Mouse (Mus musculus): Measurements from ENCODE around the gene Dtd1.
A peak's percentile ranks its signal among the peaks of the same experiment; 100 is the strongest.
"Not testable (repeated sequence)": the region's sequence is repeated elsewhere in the genome, so short reads cannot be mapped to it uniquely, and the experiment has no call there.

Dtd1 gene

GRCm38 (mm10) chr2:144599831-144600687 is at the start of gene Dtd1:
Dtd1 (plus strand) TSS chr2:144599897.
- peak; percentile 96 for ATAC-seq (ENCODE audit: insufficient number of reproducible peaks, low FRiP score, low TSS enrichment)

GRCm38 (mm10) chr2:144550529-144550928 is 49.2 kb upstream of the Dtd1 start, which contains the start of gene Rbbp9:
Rbbp9 (minus strand) TSS chr2:144550869.
- ATAC-seq (ENCODE audit: insufficient number of reproducible peaks, low FRiP score, low TSS enrichment), result peak; percentile 93

- ATAC-seq (ENCODE audit: insufficient number of reproducible peaks, low FRiP score, low TSS enrichment), result no peak
Observed at GRCm38 (mm10) chr2:144553905-144554304, 45.8 kb upstream of the Dtd1 start.

- no peak for ATAC-seq (ENCODE audit: insufficient number of reproducible peaks, low FRiP score, low TSS enrichment)
Observed at GRCm38 (mm10) chr2:144555286-144555819, 44.3 kb upstream of the Dtd1 start.

GRCm38 (mm10) chr2:144555820-144556552 is 43.7 kb upstream of the Dtd1 start, which contains the start of gene Sec23b:
Sec23b (plus strand) TSS chr2:144556229.
- ATAC-seq (ENCODE audit: insufficient number of reproducible peaks, low FRiP score, low TSS enrichment), result peak; percentile 99

GRCm38 (mm10) chr2:144588723-144589122 is 11.0 kb upstream of the Dtd1 start:
- no peak for ATAC-seq (ENCODE audit: insufficient number of reproducible peaks, low FRiP score, low TSS enrichment)

- not testable (repeated sequence) for ATAC-seq (ENCODE audit: insufficient number of reproducible peaks, low FRiP score, low TSS enrichment)
Observed at GRCm38 (mm10) chr2:144593036-144593435, 6.7 kb upstream of the Dtd1 start.

- peak; percentile 98 for ATAC-seq (ENCODE audit: insufficient number of reproducible peaks, low FRiP score, low TSS enrichment)
Observed at GRCm38 (mm10) chr2:144593951-144594651, 5.6 kb upstream of the Dtd1 start, which contains the start of gene Smim26. Smim26 (plus strand) TSS chr2:144594054.

- ATAC-seq (ENCODE audit: insufficient number of reproducible peaks, low FRiP score, low TSS enrichment), result no peak
Observed at GRCm38 (mm10) chr2:144598006-144598405, 1.7 kb upstream of the Dtd1 start.

GRCm38 (mm10) chr2:144601576-144601975 is 1.9 kb downstream of the Dtd1 start:
- no peak for ATAC-seq (ENCODE audit: insufficient number of reproducible peaks, low FRiP score, low TSS enrichment)

- no peak for ATAC-seq (ENCODE audit: insufficient number of reproducible peaks, low FRiP score, low TSS enrichment)
Observed at GRCm38 (mm10) chr2:144613956-144614355, 14.3 kb downstream of the Dtd1 start.

GRCm38 (mm10) chr2:144617074-144617874 is 17.6 kb downstream of the Dtd1 start:
- no peak for ATAC-seq (ENCODE audit: insufficient number of reproducible peaks, low FRiP score, low TSS enrichment)

GRCm38 (mm10) chr2:144621491-144621890 is 21.8 kb downstream of the Dtd1 start:
- ATAC-seq (ENCODE audit: insufficient number of reproducible peaks, low FRiP score, low TSS enrichment), result peak; percentile 52

- ATAC-seq (ENCODE audit: insufficient number of reproducible peaks, low FRiP score, low TSS enrichment), result no peak
Observed at GRCm38 (mm10) chr2:144633551-144633950, 33.9 kb downstream of the Dtd1 start.

GRCm38 (mm10) chr2:144634231-144634630 is 34.5 kb downstream of the Dtd1 start:
- ATAC-seq (ENCODE audit: insufficient number of reproducible peaks, low FRiP score, low TSS enrichment), result no peak

GRCm38 (mm10) chr2:144634729-144635128 is 35.0 kb downstream of the Dtd1 start:
- no peak for ATAC-seq (ENCODE audit: insufficient number of reproducible peaks, low FRiP score, low TSS enrichment)

GRCm38 (mm10) chr2:144635644-144636320 is 36.1 kb downstream of the Dtd1 start:
- ATAC-seq (ENCODE audit: insufficient number of reproducible peaks, low FRiP score, low TSS enrichment), result peak; percentile 67

- no peak for ATAC-seq (ENCODE audit: insufficient number of reproducible peaks, low FRiP score, low TSS enrichment)
Observed at GRCm38 (mm10) chr2:144637204-144637603, 37.5 kb downstream of the Dtd1 start.
